Mouse (Mus musculus) neutrophil, adult 5-6 weeks (primary cell): ENCODE measurements around the gene Dpp10. TPM values are rescaled to one million over a fixed set of nuclear protein-coding genes. Genes with fewer than 3 reads are reported as not detected.

ENCODE experiments used
- ATAC-seq: fragments of 151-379, 151-347 bp; 2 replicates; pipeline ENCODE4 v1.8.0; 2017; ENCODE audit warnings: mild to moderate bottlenecking, moderate TSS enrichment; ENCODE audit not compliant: insufficient number of reproducible peaks, poor library complexity, low FRiP score, severe bottlenecking; ENCODE audit errors: extremely low read depth
- total RNA-seq: library from RNA; stranded (forward); fragments of 200-1000 nt; gene quantifications from 2 replicates; pipeline ENCODE4 v1.2.3, GENCODE M21; 2017

Gene Dpp10
- total RNA-seq, 1 experiment from 2014 or later = under 0.01 TPM

DNA sequence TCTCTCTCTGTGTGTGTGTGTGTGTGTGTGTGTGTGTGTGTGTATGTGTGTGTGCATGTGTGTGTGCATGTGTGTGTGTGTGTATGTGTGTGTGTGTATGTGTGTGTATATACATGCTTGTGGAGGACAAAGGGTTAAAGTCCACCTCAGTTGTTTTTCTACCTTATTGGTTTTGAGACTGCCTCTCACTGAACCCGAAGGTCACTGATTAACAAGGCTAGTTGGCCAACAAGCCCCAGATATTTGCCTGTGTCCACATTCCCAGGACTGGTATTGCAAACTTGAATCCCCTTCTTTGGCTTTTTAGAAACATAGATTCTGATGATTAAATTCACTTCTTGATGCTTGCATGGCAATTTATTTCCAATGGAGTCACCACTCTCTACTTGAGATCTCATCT, 577.6 kb downstream of the Dpp10 start:
- ATAC-seq = no peak

GRCm38 (mm10) chr1:123414163-123414562, 631.2 kb downstream of the Dpp10 start:
- ATAC-seq = no peak

- ATAC-seq = no peak
Measured at GRCm38 (mm10) chr1:123351300-123351699, 694.1 kb downstream of the Dpp10 start.

DNA sequence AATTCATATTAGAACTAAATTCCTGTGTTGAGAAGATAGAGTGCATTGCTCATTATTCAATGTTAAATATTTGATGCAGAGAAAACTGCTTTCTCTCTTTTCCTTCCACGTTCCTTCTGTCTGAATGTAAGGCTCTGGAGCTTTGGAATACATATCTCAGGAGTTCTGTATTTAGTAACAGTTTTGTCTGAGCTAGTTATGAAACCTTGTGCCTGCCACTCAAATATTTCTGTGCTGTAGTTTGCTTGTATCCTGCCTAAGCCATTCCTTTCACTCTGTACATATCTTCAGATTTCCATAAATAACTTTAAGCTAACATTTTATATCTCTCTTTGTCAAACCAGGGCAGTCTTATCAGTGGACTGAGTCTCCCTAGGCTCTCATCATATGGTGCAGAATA, 707.5 kb downstream of the Dpp10 start:
- ATAC-seq = no peak

GRCm38 (mm10) chr1:123316886-123317285, 728.5 kb downstream of the Dpp10 start:
- no peak for ATAC-seq
